In genomic region chr14:7971889-7972493, GRCm38 (mm10) we compare ENCODE assay signal across 21 mouse cellular contexts. TPM values are rescaled to one million over a fixed set of nuclear protein-coding genes. Genes with fewer than 3 reads are reported as not detected.
DNase-seq lines count a peak whose midpoint lies in the region; TF ChIP-seq lines count a peak whose summit lies in the region.
"Had no signal": no experiment of that assay in that cellular context is flagged by ENCODE, and none has a peak within 500 bp of the region (broad histone marks: within the 10 kb centered on the region; RNA-seq: fewer than 3 reads in every experiment).

No protein-coding gene starts in this region.

- H3K4me3 ChIP-seq in ES-Bruce4 (ENCODE audit: low read depth, low read length): peak overlapping the region; percentile 15; the same call in 1 of the 2 replicates
- H3K4me3 ChIP-seq: heart, adult 2 months; heart, embryonic 15.5 days; hindbrain, embryonic 10.5 days; liver, embryonic 12.5 days; midbrain, embryonic 15.5 days had no signal

- no peaks in the 10 kb centered on the region for H3K9me3 ChIP-seq in ES-Bruce4 (replicated peaks; ENCODE audit: control insufficient read depth, insufficient read depth, low read length, poor library complexity, severe bottlenecking)
- H3K9me3 ChIP-seq: heart, embryonic 15.5 days; hindbrain, embryonic 10.5 days; liver, embryonic 12.5 days; midbrain, embryonic 15.5 days had no signal

- TF ChIP-seq POLR2A in ES-Bruce4 (IDR thresholded peaks at IDR 0.05; ENCODE audit: insufficient read depth, low read length): no peak

- TF ChIP-seq CTCF in ES-Bruce4 (IDR thresholded peaks at IDR 0.05; ENCODE audit: low read depth, low read length): no peak

- DNase-seq in layer of hippocampus, adult 9-11 months: peak; percentile 26
- DNase-seq in layer of hippocampus, adult 11-12 months (ENCODE audit: low spot score): no peak
- DNase-seq in brain, adult 2 months (ENCODE audit: low read depth, low spot score): peak; percentile 21
- peak; percentile 4 for DNase-seq in lung, postnatal 25 days (ENCODE audit: low spot score)
- no peak for DNase-seq in spleen, postnatal 10 days (ENCODE audit: low spot score in 2 of 2)
- DNase-seq in thymus, postnatal 14 days: no peak
- DNase-seq: adrenal gland, postnatal 10 days; cerebellum, adult 9-11 months; gastrocnemius, postnatal 10 days; heart, adult 2 months; left cerebral cortex, postnatal 4 days; right cerebral cortex, adult 18-20 months had no signal

- no peaks in the 10 kb centered on the region for H3K36me3 ChIP-seq in ES-Bruce4 (ENCODE audit: control insufficient read depth, insufficient read depth, low read length, poor library complexity, severe bottlenecking)
- H3K36me3 ChIP-seq: heart, embryonic 15.5 days; hindbrain, embryonic 10.5 days; liver, embryonic 12.5 days; midbrain, embryonic 15.5 days had no signal

- no peak overlapping the region for H3K9ac ChIP-seq in ES-Bruce4 (ENCODE audit: low read depth, poor library complexity, severe bottlenecking)
- H3K9ac ChIP-seq: heart, embryonic 15.5 days; liver, embryonic 12.5 days; midbrain, embryonic 15.5 days had no signal

- H3K4me1 ChIP-seq in ES-Bruce4 (ENCODE audit: control insufficient read depth, insufficient read depth, low read length): no peaks in the 10 kb centered on the region
- H3K4me1 ChIP-seq: heart, embryonic 15.5 days; hindbrain, embryonic 10.5 days; liver, embryonic 12.5 days; midbrain, embryonic 15.5 days had no signal

- H3K27ac ChIP-seq in ES-Bruce4 (ENCODE audit: insufficient read depth, low read length): no peak overlapping the region
- H3K27ac ChIP-seq: heart, adult 2 months; heart, embryonic 15.5 days; hindbrain, embryonic 10.5 days; liver, embryonic 12.5 days; midbrain, embryonic 15.5 days had no signal

- H3K27me3 ChIP-seq in ES-Bruce4 (ENCODE audit: control insufficient read depth, insufficient read depth, low read length, poor library complexity, severe bottlenecking): no peaks in the 10 kb centered on the region
- H3K27me3 ChIP-seq: heart, embryonic 15.5 days; liver, embryonic 12.5 days; midbrain, embryonic 15.5 days had no signal

- no peak for TF ChIP-seq EP300 in ES-Bruce4 (IDR thresholded peaks at IDR 0.05; ENCODE audit: insufficient read depth, low read depth, low read length)

RNA-seq across cellular contexts. Expression of gene Gm45521, which starts 14.9 kb away (rescaled TPM):
- 0.91 TPM in 1 of 2 replicates, not detected in the other for polyA plus RNA-seq in ES-Bruce4 (2011; ENCODE audit: insufficient read depth, insufficient read length, low read depth, missing spikeins)
- polyA plus RNA-seq: embryonic facial prominence, embryonic 14.5 days; heart, adult 2 months; heart, embryonic 15.5 days; kidney, embryonic 14.5 days; liver, embryonic 12.5 days; small intestine, adult 2 months; thymus, postnatal 0 days had no signal

RNA-seq across cellular contexts. Expression of gene Dnase1l3, which starts 22.4 kb away (rescaled TPM):
- 0.27 and 0.30 TPM in 2 replicates for polyA plus RNA-seq in ES-Bruce4 (2011; ENCODE audit: insufficient read depth, insufficient read length, low read depth, missing spikeins)

RNA-seq across cellular contexts. Expression of gene Abhd6, which starts 30.7 kb away (rescaled TPM):
- polyA plus RNA-seq in ES-Bruce4 (2011; ENCODE audit: insufficient read depth, insufficient read length, low read depth, missing spikeins): 12.6 and 14.9 TPM in 2 replicates

Comparison
In these comparisons a context has a peak if more than half of its experiments do, and no peak if none do; other contexts are left out.
1. DNase-seq: peak in layer of hippocampus, adult 9-11 months (single experiment), brain, adult 2 months (single experiment) and lung, postnatal 25 days (single experiment); none in layer of hippocampus, adult 11-12 months (single experiment), spleen, postnatal 10 days (0 of 2) and thymus, postnatal 14 days (single experiment).